Mouse (Mus musculus) bone marrow macrophage, adult 2 months (primary cell): ENCODE results near the gene Pde2a.

Experiments
- CTCF ChIP-seq: IDR thresholded peaks from 2 replicates; pipeline ENCODE4 v1.5.1; 2012; ENCODE audit warnings: low read depth, mild to moderate bottlenecking, low read length, moderate library complexity
- POLR2A ChIP-seq: IDR thresholded peaks from 2 replicates; pipeline ENCODE4 v1.6.1; 2012; ENCODE audit warnings: mild to moderate bottlenecking, low read depth, low read length, borderline replicate concordance

DNA sequence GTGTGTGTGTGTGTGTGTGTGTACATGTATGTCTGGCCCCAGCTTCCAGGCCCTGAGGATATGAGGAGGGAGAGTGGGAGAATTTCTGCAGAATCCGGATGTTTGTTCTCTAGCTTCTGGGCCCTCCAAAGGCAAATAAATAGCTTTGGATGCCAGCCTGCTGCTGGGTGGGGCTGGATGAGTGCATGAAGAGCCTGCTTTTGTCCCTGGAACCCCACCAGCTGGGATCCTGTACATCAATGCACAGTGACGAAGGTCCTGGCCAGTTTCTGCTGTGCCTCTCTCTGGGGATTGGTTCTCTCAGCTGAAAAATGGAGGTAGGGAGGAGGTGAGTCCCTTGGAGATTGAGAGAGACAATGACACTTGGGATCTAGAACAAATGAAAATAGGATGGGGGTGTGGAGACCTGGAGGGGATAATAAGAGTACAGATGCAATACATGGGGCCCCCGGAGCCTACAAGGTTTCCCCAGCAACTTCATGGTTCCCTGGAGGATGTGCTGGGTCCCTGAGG is 50.5 kb downstream of the Pde2a start:
- TF ChIP-seq POLR2A = no peak
- TF ChIP-seq CTCF = no peak
